Comparison of ENCODE assay signal across 27 mouse cellular contexts in genomic region chr3:108865129-108865528, GRCm38 (mm10). TPM values are rescaled to one million over a fixed set of nuclear protein-coding genes. Genes with fewer than 3 reads are reported as not detected.
DNase-seq lines count a peak whose midpoint lies in the region; ATAC-seq and TF ChIP-seq lines count a peak whose summit lies in the region.
"Had no signal": no experiment of that assay in that cellular context is flagged by ENCODE, and none has a peak within 500 bp of the region (broad histone marks: within the 10 kb centered on the region; RNA-seq: fewer than 3 reads in every experiment).

No protein-coding gene starts in this region.

- TF ChIP-seq RAD21 in MEL (IDR thresholded peaks at IDR 0.05; ENCODE audit: low read depth, low read length) = no peak

- no peak overlapping the region for H3K4me2 ChIP-seq in liver, postnatal 0 days (ENCODE audit: low read depth, low read length)
- H3K4me2 ChIP-seq: forebrain, embryonic 13.5 days; intestine, embryonic 15.5 days; limb, embryonic 12.5 days; liver, embryonic 11.5 days; stomach, embryonic 15.5 days had no signal

- no peak overlapping the region for H3K9ac ChIP-seq in liver, adult 2 months (ENCODE audit: low read depth, low read length)
- H3K9ac ChIP-seq in liver, postnatal 0 days (replicated peaks) = no peak overlapping the region
- no peak overlapping the region for H3K9ac ChIP-seq in MEL (ENCODE audit: control insufficient read depth, low read depth, low read length, poor library complexity, severe bottlenecking)
- H3K9ac ChIP-seq: forebrain, embryonic 13.5 days; intestine, embryonic 15.5 days; limb, embryonic 12.5 days; stomach, embryonic 15.5 days had no signal

- no peak for TF ChIP-seq CTCF in liver, adult 2 months (IDR thresholded peaks at IDR 0.05; ENCODE audit: low read depth, low read length)
- no peak for TF ChIP-seq CTCF in liver, postnatal 0 days (IDR thresholded peaks at IDR 0.05; ENCODE audit: low read depth)
- no peak for TF ChIP-seq CTCF in MEL (IDR thresholded peaks at IDR 0.05 in 2 of 3, conservative IDR thresholded peaks at IDR 0.05 in 1 of 3; ENCODE audit: control insufficient read depth in 1 of 3, insufficient read depth in 1 of 3, low read depth in 2 of 3, low read length in 3 of 3, poor library complexity in 1 of 3, severe bottlenecking in 1 of 3)

- H3K79me2 ChIP-seq in liver, adult 2 months (ENCODE audit: control insufficient read depth, insufficient read depth, low read length) = no peaks in the 10 kb centered on the region
- no peaks in the 10 kb centered on the region for H3K79me2 ChIP-seq in MEL (ENCODE audit: control insufficient read depth, insufficient read depth, low read length, poor library complexity)

- no peaks in the 10 kb centered on the region for H3K4me1 ChIP-seq in liver, adult 2 months (ENCODE audit: control insufficient read depth, insufficient read depth, low read length)
- H3K4me1 ChIP-seq in liver, postnatal 0 days (ENCODE audit: insufficient read depth) = no peaks in the 10 kb centered on the region
- no peaks in the 10 kb centered on the region for H3K4me1 ChIP-seq in MEL (ENCODE audit: control insufficient read depth in 1 of 2, insufficient read depth in 2 of 2, low read length in 2 of 2)
- H3K4me1 ChIP-seq: forebrain, embryonic 13.5 days; intestine, embryonic 15.5 days; limb, embryonic 12.5 days; stomach, embryonic 15.5 days had no signal

- H3K4me3 ChIP-seq in liver, adult 2 months (ENCODE audit: insufficient read depth, low read depth, low read length) = no peak overlapping the region
- H3K4me3 ChIP-seq in liver, postnatal 0 days (ENCODE audit: low read depth, low read length) = no peak overlapping the region
- no peak overlapping the region for H3K4me3 ChIP-seq in MEL (ENCODE audit: control insufficient read depth in 1 of 2, insufficient read depth in 1 of 2, low read depth in 2 of 2, low read length in 2 of 2)
- H3K4me3 ChIP-seq: forebrain, embryonic 13.5 days; heart, adult 2 months; intestine, embryonic 15.5 days; limb, embryonic 12.5 days; stomach, embryonic 15.5 days had no signal

- H3K36me3 ChIP-seq in liver, adult 2 months (ENCODE audit: control insufficient read depth, insufficient read depth, low read length) = no peaks in the 10 kb centered on the region
- no peaks in the 10 kb centered on the region for H3K36me3 ChIP-seq in liver, postnatal 0 days (replicated peaks; ENCODE audit: insufficient read depth, low read length)
- peaks cover 0 to 5% of the 10 kb centered on the region in 2 experiments; a peak in 2 of 4 replicates for H3K36me3 ChIP-seq in MEL (ENCODE audit: control insufficient read depth in 1 of 2, insufficient read depth in 2 of 2, low read length in 2 of 2)
- H3K36me3 ChIP-seq: intestine, embryonic 15.5 days; limb, embryonic 12.5 days; stomach, embryonic 15.5 days had no signal

- peak; percentile 23 for DNase-seq in liver, adult 2 months (ENCODE audit: extremely low read depth, low read depth, low spot score)
- DNase-seq in liver, postnatal 0 days = no peak
- peak; percentile 24 for DNase-seq in MEL (ENCODE audit: low read depth, low spot score)
- DNase-seq in kidney, postnatal 4 days = no peak
- DNase-seq in gastrocnemius, adult 8-10 months (ENCODE audit: low spot score in 2 of 2) = no peak
- no peak for DNase-seq in heart, adult 8-10 months (ENCODE audit: low spot score)
- DNase-seq: adrenal gland, adult 8-10 months; cerebellum, adult 18-20 months; cerebellum, postnatal 14 days; gastrocnemius, postnatal 14 days; heart, postnatal 14 days; kidney, adult 9 months; kidney, postnatal 10 days; lung, postnatal 36 days; midbrain, embryonic 14.5 days had no signal

- no peak for ATAC-seq in liver, postnatal 0 days
- peak; percentile 65; the same call in 1 of the 2 replicates for ATAC-seq in common myeloid progenitor, adult 5-6 weeks (replicated peaks; ENCODE audit: low read depth, poor library complexity, severe bottlenecking)
- ATAC-seq: forebrain, embryonic 13.5 days; hindbrain, embryonic 16.5 days; intestine, embryonic 15.5 days had no signal

- no peak for TF ChIP-seq POLR2A in liver, adult 2 months (IDR thresholded peaks at IDR 0.05; ENCODE audit: extremely low read depth, insufficient read depth, low read length)
- no peak for TF ChIP-seq POLR2A in MEL (IDR thresholded peaks at IDR 0.05; ENCODE audit: control insufficient read depth in 1 of 2, insufficient read depth in 1 of 2, low read depth in 1 of 2, low read length in 2 of 2, poor library complexity in 1 of 2)

- WGBS in liver, adult 2 months = 58% methylated on average over 3 of the region's 3 CpGs
- WGBS in liver, postnatal 0 days (ENCODE audit: insufficient replicate concordance) = 32% methylated on average over 3 of the region's 3 CpGs

- no peak for TF ChIP-seq EP300 in liver, postnatal 0 days (IDR thresholded peaks at IDR 0.05; ENCODE audit: low read depth)
- TF ChIP-seq EP300 in MEL (IDR thresholded peaks at IDR 0.05; ENCODE audit: low read depth in 1 of 2, low read length in 2 of 2) = no peak

- H3K27me3 ChIP-seq in liver, adult 2 months (ENCODE audit: control insufficient read depth, insufficient read depth, low read length) = no peaks in the 10 kb centered on the region
- no peaks in the 10 kb centered on the region for H3K27me3 ChIP-seq in liver, postnatal 0 days (ENCODE audit: insufficient read depth, low read length)
- peaks cover 2 to 3% of the 10 kb centered on the region in 2 experiments; a peak in 1 of 4 replicates for H3K27me3 ChIP-seq in MEL (ENCODE audit: control insufficient read depth in 1 of 2, insufficient read depth in 2 of 2, low read length in 2 of 2)
- H3K27me3 ChIP-seq: forebrain, embryonic 13.5 days; intestine, embryonic 15.5 days; limb, embryonic 12.5 days; stomach, embryonic 15.5 days had no signal

- no peaks in the 10 kb centered on the region for H3K9me3 ChIP-seq in liver, postnatal 0 days (ENCODE audit: low read length)
- H3K9me3 ChIP-seq in MEL (replicated peaks; ENCODE audit: insufficient read depth, low read length) = no peaks in the 10 kb centered on the region; the same call in 1 of the 2 replicates
- H3K9me3 ChIP-seq: forebrain, embryonic 13.5 days; intestine, embryonic 15.5 days; stomach, embryonic 15.5 days had no signal

- H3K27ac ChIP-seq in liver, adult 2 months (replicated peaks; ENCODE audit: insufficient read depth, low read depth, low read length) = no peak overlapping the region
- H3K27ac ChIP-seq in liver, postnatal 0 days (ENCODE audit: low read depth) = no peak overlapping the region
- H3K27ac ChIP-seq in MEL (ENCODE audit: control insufficient read depth, low read depth, low read length) = no peak overlapping the region
- H3K27ac ChIP-seq: forebrain, embryonic 13.5 days; heart, adult 2 months; intestine, embryonic 15.5 days; limb, embryonic 12.5 days; stomach, embryonic 15.5 days had no signal

TF ChIP-seq in MEL, 35 proteins besides CTCF, POLR2A, EP300 and RAD21 (continues in another document):
- TF ChIP-seq KAT2A (conservative IDR thresholded peaks at IDR 0.05; ENCODE audit: low read depth, low read length) = no peak
- no peak for TF ChIP-seq E2F4 (IDR thresholded peaks at IDR 0.05; ENCODE audit: borderline replicate concordance, low read depth, low read length)
- TF ChIP-seq MYC (IDR thresholded peaks at IDR 0.05; ENCODE audit: low read depth, low read length) = no peak
- no peak for TF ChIP-seq CHD1 (IDR thresholded peaks at IDR 0.05; ENCODE audit: low read depth, low read length)
- TF ChIP-seq ZKSCAN1 (IDR thresholded peaks at IDR 0.05; ENCODE audit: low read depth, low read length) = no peak
- no peak for TF ChIP-seq NELFE (IDR thresholded peaks at IDR 0.05; ENCODE audit: low read depth, low read length)
- no peak for TF ChIP-seq MEF2A (IDR thresholded peaks at IDR 0.05; ENCODE audit: extremely low read depth, insufficient replicate concordance, low read depth, low read length, poor library complexity, severe bottlenecking)
- no peak for TF ChIP-seq MXI1 (IDR thresholded peaks at IDR 0.05; ENCODE audit: low read depth, low read length)
- no peak for TF ChIP-seq ELF1 (IDR thresholded peaks at IDR 0.05; ENCODE audit: low read depth, low read length)
- TF ChIP-seq NRF1 (IDR thresholded peaks at IDR 0.05; ENCODE audit: insufficient read depth, low read depth, low read length, poor library complexity, severe bottlenecking) = no peak
- TF ChIP-seq ZC3H11A (IDR thresholded peaks at IDR 0.05; ENCODE audit: low read depth, low read length) = no peak

RNA-seq across cellular contexts. Expression of gene Fndc7, which starts 24.7 kb away (rescaled TPM):
- 0.09 and 0.13 TPM in 2 replicates for total RNA-seq in liver, adult 2 months (2014; rRNA removed)
- 0.02 and 0.09 TPM in 2 replicates for polyA plus RNA-seq in liver, adult 2 months (2012; rRNA removed)
- polyA plus RNA-seq in liver, postnatal 0 days (2015; fragmentation: Nextera tagmentation; extraction: Ambion mirVana) = 0.06 and 0.09 TPM in 2 replicates
- total RNA-seq in MEL (2012; rRNA removed) = 0.10 TPM in 1 of 2 replicates, not detected in the other
- polyA plus RNA-seq in MEL (2012; ENCODE audit: insufficient read depth in 1 of 2, insufficient read length in 2 of 2, low read depth in 1 of 2, low replicate concordance in 2 of 2, missing spikeins in 1 of 2) = under 1 TPM in 1 of 2 experiments, not detected in 1; 0.13 TPM
- 0.37 TPM in 1 of 2 replicates, not detected in the other for total RNA-seq in common myeloid progenitor, adult 5-6 weeks (2017)
- not detected for total RNA-seq in gastrocnemius, adult 8-10 months (2022)
- under 1 TPM in 1 of 4 experiments, not detected in 3; 0.06 TPM for total RNA-seq in heart, adult 8-10 months (2022)
- total RNA-seq: megakaryocyte-erythroid progenitor cell, adult 5-6 weeks; monocyte, adult 5-6 weeks had no signal
- polyA plus RNA-seq: embryonic facial prominence, embryonic 11.5 days; forebrain, embryonic 13.5 days; hindbrain, embryonic 11.5 days; liver, embryonic 11.5 days; midbrain, embryonic 14.5 days had no signal

RNA-seq across cellular contexts. Expression of gene Stxbp3, which starts 24.8 kb away (rescaled TPM):
- 28.9 and 34.3 TPM in 2 replicates for total RNA-seq in liver, adult 2 months (2014; rRNA removed)
- 6.0 and 6.7 TPM in 2 replicates for polyA plus RNA-seq in liver, adult 2 months (2012; rRNA removed)
- 18.1 and 19.3 TPM in 2 replicates for polyA plus RNA-seq in liver, postnatal 0 days (2015; fragmentation: Nextera tagmentation; extraction: Ambion mirVana)
- 19.2 and 32.2 TPM in 2 replicates for total RNA-seq in MEL (2012; rRNA removed)
- 10 to 100 TPM in 1 of 2 experiments, not detected in 1; 15.9 TPM for polyA plus RNA-seq in MEL (2012; ENCODE audit: insufficient read depth in 1 of 2, insufficient read length in 2 of 2, low read depth in 1 of 2, low replicate concordance in 2 of 2, missing spikeins in 1 of 2)
- 32.3 and 36.5 TPM in 2 replicates for total RNA-seq in common myeloid progenitor, adult 5-6 weeks (2017)
- total RNA-seq in gastrocnemius, adult 8-10 months (2022) = 10 to 100 TPM; 34.9 to 50.3 (median 38.4) TPM
- total RNA-seq in heart, adult 8-10 months (2022) = 10 to 100 TPM; 16.7 to 27.6 (median 21.9) TPM

RNA-seq across cellular contexts. Expression of gene Prpf38b, which starts 46.4 kb away (rescaled TPM):
- total RNA-seq in liver, adult 2 months (2014; rRNA removed) = 22.8 and 25.7 TPM in 2 replicates
- 13.8 and 17.2 TPM in 2 replicates for polyA plus RNA-seq in liver, adult 2 months (2012; rRNA removed)
- 21.5 and 23.9 TPM in 2 replicates for polyA plus RNA-seq in liver, postnatal 0 days (2015; fragmentation: Nextera tagmentation; extraction: Ambion mirVana)
- 37.0 and 43.0 TPM in 2 replicates for total RNA-seq in MEL (2012; rRNA removed)
- polyA plus RNA-seq in MEL (2012; ENCODE audit: insufficient read depth in 1 of 2, insufficient read length in 2 of 2, low read depth in 1 of 2, low replicate concordance in 2 of 2, missing spikeins in 1 of 2) = 100 to 1,000 TPM; 128 to 138 TPM
- total RNA-seq in common myeloid progenitor, adult 5-6 weeks (2017) = 293 and 352 TPM in 2 replicates
- 10 to 100 TPM; 10.7 to 16.0 (median 13.3) TPM for total RNA-seq in gastrocnemius, adult 8-10 months (2022)
- total RNA-seq in heart, adult 8-10 months (2022) = 10 to 100 TPM; 14.1 to 18.6 (median 17.4) TPM

Comparison
In these comparisons a context has a peak if more than half of its experiments do, and no peak if none do; other contexts are left out.
1. DNase-seq: peak in liver, adult 2 months (single experiment) and MEL (single experiment); none in liver, postnatal 0 days (single experiment), kidney, postnatal 4 days (0 of 2), gastrocnemius, adult 8-10 months (0 of 2) and heart, adult 8-10 months (single experiment).